Mouse (Mus musculus) spleen, adult 2 months (tissue): ENCODE data around the gene Pafah1b1.

Source experiments
- CTCF ChIP-seq: fragments of 200-500 bp; IDR thresholded peaks from 2 replicates; pipeline ENCODE4 v1.5.1; 2011; ENCODE audit warnings: mild to moderate bottlenecking, inconsistent platforms; ENCODE audit not compliant: insufficient read depth, insufficient read length, insufficient replicate concordance; ENCODE audit errors: extremely low read depth
- POLR2A ChIP-seq: fragments of 200-500 bp; IDR thresholded peaks from 2 replicates; pipeline ENCODE4 v1.6.1; 2011; ENCODE audit warnings: low read depth, low read length, inconsistent platforms

DNA sequence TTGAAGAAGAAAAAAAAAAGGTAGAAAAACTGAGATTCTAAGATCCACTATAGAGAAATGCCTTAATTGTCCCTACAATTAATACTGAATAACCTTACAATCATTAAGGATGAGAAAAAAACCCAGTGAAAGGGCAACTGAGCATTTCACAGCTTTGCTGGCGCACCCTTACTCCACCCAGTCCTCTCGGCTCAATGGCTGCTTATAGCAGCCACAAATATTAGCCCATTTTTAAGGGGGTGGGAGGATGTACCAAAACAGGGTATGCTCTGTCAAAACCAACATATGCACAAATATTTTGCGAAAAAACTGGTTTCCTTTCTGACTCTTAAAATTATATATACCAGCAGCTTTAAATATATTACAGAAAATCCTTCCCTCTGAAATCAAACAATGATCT, 2.5 kb downstream of the Pafah1b1 start:
- no peak for TF ChIP-seq CTCF
- TF ChIP-seq POLR2A, result no peak
